Mouse (Mus musculus): ENCODE results near the gene Gm3727.
"Not testable (repeated sequence)": the region's sequence is repeated elsewhere in the genome, so short reads cannot be mapped to it uniquely, and the experiment has no call there.

Gene Gm3727

GRCm38 (mm10) chr14:7264614-7265013 is at the start of gene Gm3727:
TSS of gene Gm3727 (minus strand) at chr14:7264714.
- not testable (repeated sequence) for DNase-seq

DNA sequence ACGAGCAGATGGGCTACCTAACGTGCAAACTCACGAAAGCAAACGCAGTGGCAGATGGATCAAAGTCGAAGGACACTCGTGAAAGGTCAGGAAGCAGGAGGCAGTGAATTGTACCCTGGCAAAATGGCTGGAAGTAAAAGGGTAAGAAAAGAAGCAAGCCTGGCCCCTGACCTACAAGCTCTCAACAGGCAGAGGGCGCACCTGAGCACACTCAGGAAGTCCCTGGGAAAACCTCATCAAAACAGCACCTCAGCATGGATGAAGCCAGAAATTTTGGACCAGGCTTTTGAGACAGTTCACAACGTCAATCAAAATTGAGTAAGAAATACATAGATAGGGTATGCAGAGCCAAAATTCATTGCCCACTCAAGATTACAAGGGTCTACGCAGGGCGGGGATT is 21.0 kb downstream of the Gm3727 start:
- peak; percentile 15 to 17 for DNase-seq

Data from cerebellum, postnatal 10 days (tissue).